Mouse (Mus musculus): ENCODE measurements around the gene Anapc1.

Anapc1 gene

DNA sequence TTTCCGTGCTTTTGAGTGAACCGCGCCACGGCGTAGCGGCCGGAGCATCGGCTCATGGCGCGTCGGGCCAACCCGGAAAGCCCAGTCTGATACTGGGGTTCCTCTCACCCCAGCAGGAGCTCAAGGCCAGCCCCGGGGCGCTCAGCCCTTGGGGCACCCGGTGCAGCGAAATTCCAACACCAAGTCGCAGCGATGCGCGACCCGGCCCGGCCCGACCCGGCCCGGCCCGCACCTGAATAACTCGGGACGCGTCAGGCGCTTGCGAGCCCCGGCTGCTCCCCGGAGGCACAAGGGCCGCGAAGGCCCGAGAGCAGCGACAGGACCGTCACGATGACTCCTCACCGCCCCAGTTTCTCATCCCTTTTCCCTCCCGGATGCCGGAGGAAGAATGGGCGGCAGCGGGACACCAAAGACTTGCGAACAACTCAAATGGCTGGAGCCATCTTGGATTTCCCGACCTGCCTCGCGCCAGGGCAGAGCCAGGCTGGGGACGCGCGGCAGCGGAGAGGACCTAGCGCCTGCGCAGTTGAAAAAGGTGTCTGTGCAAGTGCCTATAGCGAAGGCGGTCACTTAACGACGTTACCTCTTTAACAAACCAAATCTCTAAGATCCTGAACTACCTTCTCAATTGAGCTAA, at the start of gene Anapc1:
Gene Anapc1, minus strand, starts transcription at position 471 of the 637 bp plus-strand sequence.
- DNase-seq (ENCODE audit: low spot score), result peak; percentile 88

DNA sequence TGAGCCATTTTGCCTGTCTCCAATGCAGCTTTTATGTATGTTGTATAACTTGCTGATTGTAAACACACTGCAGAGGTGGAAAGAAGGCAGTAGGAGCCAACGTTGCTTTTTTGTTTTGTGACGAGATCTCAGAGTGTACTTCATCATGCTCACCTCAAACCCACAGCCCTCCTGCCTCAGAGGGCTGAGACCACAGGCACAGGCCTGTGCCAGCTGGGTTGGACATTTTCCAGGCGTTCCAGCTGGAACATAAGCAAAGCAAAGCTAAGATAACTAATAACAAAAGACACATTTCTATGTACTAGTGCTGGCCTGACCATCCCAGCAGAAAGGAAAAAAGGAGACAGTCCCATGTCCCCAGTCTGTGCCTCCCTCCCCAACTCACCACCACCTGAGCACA, 47.9 kb upstream of the Anapc1 start:
- DNase-seq (ENCODE audit: low spot score), result no peak

DNA sequence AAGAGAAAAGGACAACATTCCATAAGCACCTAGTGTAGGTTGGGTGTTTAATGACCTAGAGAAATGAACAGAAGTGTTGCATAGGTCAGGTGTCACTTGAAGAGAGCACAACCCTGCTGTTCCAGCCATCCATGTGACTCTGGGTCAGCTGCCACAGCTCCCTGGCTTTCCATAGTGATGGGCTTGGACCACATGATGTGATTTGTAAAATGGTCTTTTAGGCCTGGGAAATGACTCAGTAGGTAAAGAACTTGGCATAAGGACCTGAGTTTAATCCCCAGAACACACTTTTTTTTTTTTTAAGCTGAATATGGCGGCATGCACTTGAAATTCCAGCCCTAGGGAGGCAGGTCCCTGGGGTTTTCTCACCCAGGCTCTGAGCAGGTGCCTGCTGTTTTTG, 44.8 kb upstream of the Anapc1 start:
- no peak for DNase-seq (ENCODE audit: low spot score)

DNA sequence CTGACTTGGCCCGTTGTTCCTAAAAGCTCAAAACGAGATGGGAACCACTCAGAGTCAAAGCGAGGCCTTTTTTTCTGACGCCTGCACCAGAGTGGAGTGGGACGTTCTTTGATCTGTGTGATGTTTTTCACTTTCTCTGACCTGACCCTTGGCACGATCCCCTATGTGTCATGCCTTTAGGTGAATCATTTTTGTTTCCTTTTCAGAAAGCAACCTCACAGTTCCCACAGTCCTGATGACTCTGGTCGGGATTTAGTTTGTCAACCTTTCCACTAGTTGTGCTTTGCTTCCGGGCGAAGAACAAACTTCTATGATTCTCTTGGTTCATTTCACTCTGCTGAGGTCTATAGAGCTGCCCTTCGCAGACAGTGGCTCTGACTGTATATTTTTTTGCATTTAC, 44.3 kb upstream of the Anapc1 start:
- no peak for DNase-seq (ENCODE audit: low spot score)

DNA sequence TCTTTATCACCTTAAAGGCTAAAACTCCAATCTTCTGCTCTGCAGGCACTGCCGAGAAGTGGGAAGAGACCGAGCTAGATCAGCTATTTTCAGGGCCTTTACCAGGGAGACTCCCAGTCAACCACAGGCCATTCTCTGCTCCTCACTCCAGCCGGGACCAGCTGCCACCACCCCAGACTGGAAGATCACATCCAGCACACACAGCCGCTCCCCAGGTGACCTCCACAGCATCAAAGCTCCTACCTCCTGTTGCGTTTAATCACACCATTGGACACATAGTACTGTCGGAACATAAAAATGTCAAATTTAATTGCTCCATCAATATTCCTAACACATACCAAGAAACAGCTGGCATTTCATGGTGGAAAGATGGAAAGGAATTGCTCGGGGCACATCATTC, 42.0 kb upstream of the Anapc1 start:
- DNase-seq (ENCODE audit: low spot score), result no peak

DNA sequence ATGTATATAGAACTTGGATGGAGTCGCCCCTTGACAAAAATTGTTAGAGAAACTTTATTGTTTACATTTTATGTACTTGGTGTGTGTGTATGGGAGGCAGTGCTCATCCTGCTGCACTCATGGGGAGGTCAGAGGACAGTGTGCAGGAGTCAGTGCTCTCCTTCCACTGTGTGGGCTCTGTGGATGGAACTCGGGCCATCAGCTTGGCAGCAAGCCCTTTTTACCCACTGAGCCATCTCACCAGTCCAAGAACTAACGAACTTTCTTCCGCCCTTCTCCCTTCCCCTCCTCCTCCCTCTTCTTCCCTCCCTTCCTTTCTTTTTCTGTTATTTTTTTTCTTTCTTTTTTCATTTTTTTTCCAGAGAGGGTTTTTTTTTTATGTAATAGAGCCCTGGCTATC, 40.9 kb upstream of the Anapc1 start:
- DNase-seq (ENCODE audit: low spot score), result no peak

DNA sequence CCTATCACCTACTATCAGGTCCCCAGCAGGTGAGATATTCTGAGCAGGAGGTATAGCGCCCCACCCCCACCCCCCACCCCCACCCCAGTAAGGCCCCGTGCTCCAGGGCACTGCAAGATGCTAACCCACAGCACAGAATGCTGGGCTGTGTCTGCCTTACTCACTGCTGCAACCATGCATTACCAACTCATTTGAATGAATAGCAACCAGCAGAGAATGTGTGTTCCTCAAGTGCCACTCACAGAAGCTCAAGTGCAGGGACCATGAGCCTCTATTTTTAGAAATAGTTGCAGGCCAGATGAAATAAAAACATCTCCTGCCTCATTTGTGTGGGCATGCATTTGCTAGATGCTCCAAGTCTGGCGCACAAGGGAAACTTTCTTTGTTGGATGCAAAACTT, 40.4 kb upstream of the Anapc1 start:
- DNase-seq (ENCODE audit: low spot score), result no peak

DNA sequence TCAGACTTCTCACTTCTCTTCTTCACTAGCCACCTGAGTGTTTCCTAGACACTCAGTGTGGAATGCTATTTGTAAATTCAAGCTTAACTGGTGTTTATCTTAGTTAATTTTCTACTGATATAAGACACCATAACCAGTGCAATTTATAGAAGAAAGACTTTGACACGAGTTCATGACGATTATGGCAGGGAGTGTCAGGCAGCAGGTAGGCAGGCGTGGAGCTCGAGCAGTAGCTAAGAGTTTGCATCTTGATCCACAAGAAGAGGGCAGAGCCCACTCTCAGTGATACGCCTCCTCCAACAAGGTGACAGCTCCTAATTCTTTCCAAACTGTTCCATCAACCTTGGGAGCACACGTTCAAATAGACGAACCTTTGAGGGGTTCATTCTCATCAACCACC, 39.4 kb upstream of the Anapc1 start:
- DNase-seq (ENCODE audit: low spot score), result no peak

DNA sequence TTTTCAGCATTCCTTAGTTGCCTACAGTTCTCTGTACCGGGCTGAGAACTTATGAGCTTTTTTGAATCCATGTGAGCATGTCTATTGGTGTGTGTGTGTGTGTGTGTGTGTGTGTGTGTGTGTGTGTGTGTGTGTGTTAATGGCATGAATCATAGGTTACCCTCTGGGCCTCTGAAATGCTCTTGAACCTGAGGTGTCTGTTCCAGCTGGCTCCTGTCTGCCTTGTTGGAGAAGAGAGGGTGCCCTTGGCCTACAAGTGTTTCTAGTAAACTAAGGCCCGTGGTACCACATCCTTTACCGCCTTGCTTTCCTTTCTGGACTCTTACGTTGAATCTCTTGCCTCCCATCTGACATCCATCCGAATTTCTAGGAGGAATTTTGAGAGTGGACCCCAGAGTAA, 38.9 kb upstream of the Anapc1 start:
- DNase-seq (ENCODE audit: low spot score), result no peak

DNA sequence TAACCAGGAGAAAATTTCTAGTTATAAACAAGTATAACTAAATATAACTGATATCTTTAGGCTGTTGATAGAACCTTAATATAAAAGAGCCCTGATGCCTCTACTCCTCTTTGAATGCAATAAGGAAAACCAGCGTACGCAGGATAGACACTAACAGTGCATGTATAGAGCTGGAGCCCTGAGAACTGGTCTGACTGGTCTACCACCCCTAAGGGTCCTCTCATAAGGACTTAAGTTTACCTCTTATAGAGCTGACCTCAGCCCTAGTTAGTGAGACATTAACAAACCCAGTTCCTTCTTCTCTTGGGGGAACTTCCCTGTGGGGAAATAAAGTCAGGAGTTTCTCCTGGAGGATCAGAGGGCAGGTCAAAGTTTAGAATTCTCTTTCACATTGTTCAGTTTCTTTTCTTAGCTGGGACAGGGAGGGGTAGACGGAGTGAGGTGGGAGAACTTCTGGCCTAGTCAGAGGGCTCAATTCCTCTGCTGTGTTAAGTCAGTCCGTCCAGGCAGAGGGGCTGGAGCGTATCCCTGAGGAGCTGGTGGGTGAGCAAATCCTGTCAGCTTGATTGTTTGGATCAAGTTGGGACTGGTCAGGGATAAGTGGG, 35.0 kb upstream of the Anapc1 start:
- no peak for DNase-seq (ENCODE audit: low spot score)

DNA sequence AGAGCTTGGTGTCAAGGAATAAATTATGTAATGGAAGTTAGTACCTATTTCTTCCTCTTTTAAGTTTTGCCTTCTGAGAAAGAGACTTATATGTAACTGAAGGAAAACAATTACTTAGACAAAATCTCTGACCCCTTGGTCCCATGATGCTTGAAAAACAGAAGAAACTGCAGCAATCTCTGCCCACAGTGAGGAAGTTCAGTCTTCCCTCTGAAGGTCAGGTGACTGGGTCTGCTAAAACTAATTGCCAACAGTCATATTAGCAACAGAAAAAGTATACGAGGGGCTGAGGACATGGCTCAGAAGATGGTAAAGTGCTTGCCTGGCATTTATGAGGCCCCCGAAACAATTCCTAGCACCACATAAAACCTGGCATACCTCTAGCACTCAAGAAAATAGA, 32.2 kb upstream of the Anapc1 start:
- DNase-seq (ENCODE audit: low spot score), result no peak

DNA sequence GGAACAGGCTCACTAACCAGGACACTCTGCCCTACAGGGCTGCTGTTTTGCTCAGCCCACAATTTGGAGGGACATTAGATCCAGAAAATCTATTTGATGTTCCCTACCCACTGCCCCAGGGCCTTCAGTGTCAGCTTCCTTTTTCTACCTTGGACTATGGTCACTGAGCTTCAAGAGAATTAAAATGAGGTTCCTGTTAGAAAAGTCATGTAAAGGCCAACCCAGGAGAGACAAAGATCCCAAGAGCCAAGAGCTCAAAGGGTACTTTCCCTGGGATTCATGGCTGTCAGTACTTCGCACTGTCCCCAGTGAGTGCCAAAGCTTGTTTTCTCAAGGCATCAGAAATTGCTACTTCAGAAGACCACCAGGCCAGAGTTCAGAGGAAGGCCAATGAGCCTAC, 28.8 kb upstream of the Anapc1 start:
- DNase-seq (ENCODE audit: low spot score), result no peak

DNA sequence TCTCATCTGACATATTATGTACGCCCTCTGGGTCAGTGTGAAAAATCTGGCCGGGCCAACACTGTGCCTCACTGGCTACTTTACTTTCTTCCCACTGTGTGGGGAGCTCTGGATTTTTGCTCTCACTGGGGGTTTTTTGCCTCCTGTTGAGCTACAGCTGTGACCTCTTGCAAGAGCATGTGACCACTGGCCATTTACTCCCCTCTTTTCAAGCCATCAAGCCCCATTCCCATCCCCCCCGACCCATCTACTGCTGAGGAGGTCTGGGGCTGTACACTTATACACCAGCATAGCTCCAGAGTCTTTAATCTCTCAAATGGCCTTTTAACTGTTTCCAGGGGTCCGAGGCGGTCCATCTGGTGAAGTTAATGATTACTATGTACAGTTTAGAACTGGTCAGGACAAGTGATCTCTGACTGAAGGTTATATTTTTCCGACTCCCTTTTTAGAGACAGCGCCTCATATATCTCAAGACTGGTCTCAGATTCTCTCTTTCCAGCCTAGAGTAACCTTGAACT, 27.6 kb upstream of the Anapc1 start:
- DNase-seq (ENCODE audit: low spot score), result no peak

DNA sequence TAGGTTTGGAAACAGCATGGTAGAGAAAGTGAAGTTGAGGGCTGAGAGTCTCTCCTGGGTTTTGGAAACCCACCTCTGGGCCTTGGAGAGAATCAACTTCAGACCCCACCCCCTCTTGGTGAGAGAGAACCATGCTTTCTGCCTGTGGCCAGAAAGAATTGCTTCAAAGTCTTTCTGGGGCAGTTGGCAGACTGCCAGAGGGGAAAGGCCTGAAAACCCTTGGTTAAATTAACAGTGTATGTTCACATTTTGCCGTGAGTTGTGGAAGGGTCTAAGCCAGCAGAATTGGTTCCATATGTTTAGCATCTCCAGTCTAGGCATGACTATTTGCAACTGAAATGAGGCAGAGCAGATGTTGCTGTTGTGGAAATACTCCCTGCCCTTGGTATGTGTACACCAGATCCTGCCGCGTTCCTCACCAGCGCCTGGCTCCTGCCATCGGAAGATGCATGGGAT, 26.4 kb upstream of the Anapc1 start:
- peak; percentile 22 for DNase-seq (ENCODE audit: low spot score)

DNA sequence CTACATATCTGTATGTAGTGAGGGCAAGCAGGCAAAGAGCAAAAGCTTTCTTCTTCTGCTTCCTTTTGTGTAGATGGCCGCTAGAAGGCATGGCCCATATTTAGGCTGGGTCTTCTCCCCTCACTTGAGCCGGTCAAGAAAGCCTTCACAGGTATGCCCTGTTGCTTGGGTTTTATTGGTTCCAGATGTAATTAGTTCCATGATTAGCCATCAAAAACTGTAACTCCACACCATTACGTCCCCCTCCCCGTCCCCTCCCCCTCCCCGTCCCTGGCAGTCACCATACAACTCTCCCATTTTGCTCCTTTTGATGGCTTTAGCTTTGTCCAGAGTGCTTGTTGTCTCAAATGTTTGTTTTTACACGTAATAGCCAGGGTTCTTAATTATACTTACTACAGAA, 25.7 kb upstream of the Anapc1 start:
- no peak for DNase-seq (ENCODE audit: low spot score)

DNA sequence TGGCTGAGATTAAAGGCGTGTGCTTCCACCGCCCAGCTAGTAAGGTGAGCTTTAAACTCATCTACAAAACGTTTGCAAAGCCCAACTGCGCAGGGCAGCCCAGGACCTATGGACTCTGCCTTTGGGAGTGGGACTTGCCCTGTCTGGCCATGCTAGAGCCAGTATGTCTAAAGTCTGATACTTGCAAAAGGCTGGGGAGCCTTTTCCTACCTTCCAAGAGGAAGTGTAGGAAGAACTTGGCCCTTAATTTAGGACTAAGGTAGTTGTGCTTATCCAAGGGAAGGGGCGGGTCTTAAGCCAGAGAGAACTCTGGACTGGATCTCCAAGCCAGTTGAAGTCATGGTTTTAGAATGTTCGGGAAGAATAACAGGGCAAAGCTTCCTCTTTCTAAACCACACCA, 23.4 kb upstream of the Anapc1 start:
- no peak for DNase-seq (ENCODE audit: low spot score)

DNA sequence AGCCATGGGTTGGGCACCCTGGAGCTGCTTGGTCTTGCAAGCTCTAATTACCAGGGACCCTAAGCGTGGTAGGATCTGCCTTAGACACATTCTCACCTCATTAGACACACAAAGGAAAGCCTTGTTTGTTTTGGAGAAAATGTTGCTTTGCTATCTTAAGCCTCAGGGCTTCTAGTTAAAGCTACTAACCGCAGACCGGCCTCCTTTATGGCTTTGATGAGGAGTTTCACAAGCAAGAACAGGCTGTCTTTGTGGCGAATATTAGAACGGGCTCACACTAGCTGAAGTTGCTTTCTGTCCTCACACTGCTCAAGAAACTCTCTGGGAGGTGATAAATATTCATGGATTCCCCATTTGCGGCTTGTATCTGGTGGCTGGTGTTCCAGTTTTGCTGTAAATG, 22.1 kb upstream of the Anapc1 start:
- no peak for DNase-seq (ENCODE audit: low spot score)

DNA sequence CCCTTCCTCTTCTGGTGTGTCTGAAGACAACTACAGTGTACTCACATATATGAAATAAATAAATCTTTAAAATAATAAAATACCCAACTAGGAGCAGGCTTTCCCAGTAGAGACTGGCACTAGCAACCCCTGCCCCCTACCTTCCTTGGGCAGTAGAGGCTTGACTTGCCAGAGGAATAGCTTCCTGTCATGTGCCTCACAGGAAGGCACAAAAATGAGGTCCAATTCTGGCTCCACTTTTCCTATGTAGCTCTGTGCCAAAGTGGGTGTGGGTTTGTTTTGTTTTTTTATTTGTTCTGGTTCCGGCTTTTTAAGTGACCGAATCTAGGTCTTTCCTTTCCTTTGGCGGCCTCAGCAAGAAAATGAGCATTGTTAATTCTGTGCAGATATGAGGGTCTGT, 17.3 kb upstream of the Anapc1 start:
- no peak for DNase-seq (ENCODE audit: low spot score)

DNA sequence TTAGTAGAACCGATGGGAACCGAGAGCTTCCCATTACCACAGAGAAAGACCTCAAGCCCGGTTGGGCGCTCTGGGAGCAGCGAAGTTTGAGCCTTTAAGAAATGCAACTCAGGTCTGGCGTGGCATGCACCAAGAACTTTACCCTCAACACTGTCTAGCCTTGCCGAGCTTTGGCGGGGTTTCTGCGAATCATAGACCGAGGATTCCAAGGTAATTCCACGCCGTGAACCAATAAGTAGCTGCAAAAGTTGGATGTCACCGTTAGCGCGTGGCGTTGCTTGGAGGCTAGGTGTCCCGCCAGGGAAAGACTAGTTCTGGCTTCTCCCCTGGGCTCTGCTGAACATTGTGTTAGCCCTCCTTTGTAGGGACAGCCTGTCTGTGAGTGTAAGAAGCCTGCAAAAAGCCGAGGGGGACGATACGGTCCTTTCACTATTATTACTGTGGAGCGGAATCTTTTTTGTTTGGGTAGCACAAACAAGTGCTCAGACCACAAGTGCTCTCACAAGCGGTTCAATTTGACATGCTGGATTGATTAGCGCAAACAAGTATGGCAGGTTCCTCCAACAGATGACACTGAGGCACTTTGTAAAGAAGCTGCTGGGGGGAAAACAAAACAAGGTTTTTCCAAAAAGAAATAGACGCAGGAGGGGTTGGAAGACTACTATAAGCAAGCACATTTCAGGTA, 12.2 kb upstream of the Anapc1 start:
- peak; percentile 50 for DNase-seq (ENCODE audit: low spot score)

DNA sequence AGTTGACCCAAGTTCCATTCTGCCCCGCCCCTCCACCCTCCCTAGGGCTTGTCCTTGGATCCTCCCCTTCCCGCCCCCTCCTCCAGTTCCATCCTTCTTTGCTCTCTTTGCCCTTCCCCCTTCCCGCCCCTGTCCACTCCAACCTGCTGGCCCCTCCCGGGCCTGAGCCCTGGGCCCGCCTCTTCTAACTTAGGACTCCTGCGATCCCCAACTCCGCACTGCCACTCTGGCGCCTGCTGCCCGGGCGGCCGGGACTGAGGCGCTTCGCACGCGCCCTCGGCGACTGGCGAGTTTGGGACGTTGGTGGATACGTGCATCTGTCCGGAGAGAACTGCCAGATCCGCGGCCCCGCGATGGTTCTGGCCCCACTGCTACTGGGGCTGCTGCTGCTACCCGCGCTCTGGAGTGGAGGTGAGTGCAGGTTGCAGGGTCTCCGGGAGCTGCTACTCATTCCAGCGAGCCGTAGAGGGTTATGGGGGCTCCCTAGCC, 11.5 kb upstream of the Anapc1 start, which contains the start of gene Mertk:
Gene Mertk, plus strand, starts transcription at position 264 of the 489 bp plus-strand sequence.
- peak; percentile 95 for DNase-seq (ENCODE audit: low spot score)

DNA sequence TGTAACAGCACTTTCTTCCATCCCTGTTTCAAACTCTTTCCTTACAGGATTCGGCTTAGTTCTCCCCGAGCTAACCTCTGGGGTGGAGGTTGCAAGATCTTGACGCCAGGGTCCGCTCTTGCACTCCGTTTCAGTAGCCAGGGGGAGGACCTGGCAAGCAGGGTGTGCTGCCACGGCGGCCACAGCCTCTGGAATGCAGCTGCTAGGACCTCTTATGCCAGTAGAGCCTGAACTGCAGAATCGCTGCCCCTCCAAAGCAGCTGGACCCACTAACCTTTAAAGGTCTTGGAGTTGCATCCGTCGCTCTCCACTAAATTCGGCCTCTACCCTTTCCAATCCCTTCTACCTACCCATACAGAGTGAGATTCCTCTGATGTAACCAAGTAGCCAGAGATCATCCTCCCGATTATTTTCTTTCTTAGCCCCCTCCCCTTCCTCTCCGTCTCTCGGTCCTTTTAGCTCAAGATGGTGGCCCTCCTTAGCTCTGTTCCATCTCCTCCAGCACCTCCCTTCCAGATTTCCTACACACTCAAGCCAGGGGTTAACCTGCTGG, 11.0 kb upstream of the Anapc1 start:
- DNase-seq (ENCODE audit: low spot score), result peak; percentile 88

DNA sequence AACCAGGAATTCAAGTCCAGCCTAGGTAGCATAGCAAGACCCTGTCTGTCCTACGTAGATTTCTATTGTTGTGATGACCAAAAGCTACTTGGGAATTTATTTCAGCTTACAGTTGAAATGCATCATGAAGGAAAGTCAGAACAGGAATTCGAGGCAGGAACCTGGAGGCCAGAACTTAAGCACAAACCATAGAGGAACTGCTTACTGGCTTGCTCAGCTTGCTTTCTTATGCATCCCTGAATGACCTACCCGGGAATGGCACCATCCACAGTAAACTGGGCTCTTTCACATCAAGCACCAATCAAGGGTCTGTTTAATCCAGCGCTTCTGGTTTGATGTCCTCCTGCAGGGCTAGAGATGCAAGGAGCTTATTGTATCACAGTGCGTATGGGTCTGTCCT, 10.4 kb upstream of the Anapc1 start:
- no peak for DNase-seq (ENCODE audit: low spot score)

DNA sequence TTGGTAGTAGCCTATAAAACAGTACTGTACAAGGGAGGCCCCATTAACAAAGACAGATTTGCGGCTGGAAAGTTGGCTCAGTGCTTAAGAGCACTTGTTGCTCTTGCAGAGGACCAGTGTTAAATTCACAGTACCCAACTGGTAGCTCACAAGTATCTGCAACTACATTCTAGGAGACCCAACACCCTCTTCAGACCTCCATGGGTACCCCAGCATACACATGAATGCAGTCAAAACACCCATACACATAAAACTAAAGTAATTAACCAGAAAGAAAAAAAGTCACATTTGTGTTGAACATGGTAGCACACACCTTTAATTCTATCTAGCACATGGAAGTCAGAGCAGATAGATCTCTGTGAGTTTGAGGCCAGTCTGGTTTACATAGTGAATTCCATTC, 9.9 kb upstream of the Anapc1 start:
- DNase-seq (ENCODE audit: low spot score), result no peak

All from urinary bladder, postnatal 14 days (tissue).